Mouse (Mus musculus): ENCODE data around the gene Atp2a1. TPM values are rescaled to one million over a fixed set of nuclear protein-coding genes. Genes with fewer than 3 reads are reported as not detected.

Atp2a1 gene
- polyA plus RNA-seq, 2 experiments, result 0.16 TPM; not detected in 1

- Histone ChIP-seq H3K4me2 (ENCODE audit: low read depth) (peak within 1 kb of the TSS; percentile 63), H3K27me3 (ENCODE audit: control insufficient read depth, insufficient read depth, low read length) (no peaks in the 10 kb centered on the region), H3K9ac (replicated peaks) (peak within 1 kb of the TSS; percentile 77), H3K36me3 (replicated peaks; ENCODE audit: control insufficient read depth, insufficient read depth, low read depth) (peaks cover 12% of the 10 kb centered on the region), H3K27ac (peak within 1 kb of the TSS; percentile 69), H3K4me3 (ENCODE audit: insufficient read depth in 1 of 2, low read depth in 2 of 2, low read length in 2 of 2) (peak within 1 kb of the TSS; percentile 63 to 95), H3K4me1 (replicated peaks; ENCODE audit: control insufficient read depth in 2 of 2, insufficient read depth in 2 of 2, low read length in 1 of 2) (peaks cover 10 to 12% of the 10 kb centered on the region in 2 experiments; a peak in 3 of 4 replicates), H3K9me3 (ENCODE audit: control insufficient read depth, low read length) (no peaks in the 10 kb centered on the region)
- ATAC-seq (ENCODE audit: insufficient read depth), result peak; percentile 83
- peak; percentile 82 to 89 (median 85) for DNase-seq (ENCODE audit: low read depth in 3 of 3, low spot score in 3 of 3)
- TF ChIP-seq EP300 (IDR thresholded peaks at IDR 0.05; ENCODE audit: low read depth) (no peak), CTCF (IDR thresholded peaks at IDR 0.05; ENCODE audit: low read depth) (peak; percentile 58)
- under 1% methylated on average over 32 of the region's 32 CpGs for WGBS (ENCODE audit: insufficient replicate concordance)
Observed at GRCm38 (mm10) chr7:126487052-126487483, 24.2 kb upstream of the Atp2a1 start, which contains the start of gene Tufm. Tufm (plus strand) TSS chr7:126487361.

GRCm38 (mm10) chr7:126482392-126482871 is 19.5 kb upstream of the Atp2a1 start:
- Histone ChIP-seq H3K9me3 (ENCODE audit: control insufficient read depth, low read length) (no peaks in the 10 kb centered on the region), H3K4me2 (ENCODE audit: low read depth) (peak overlapping the region; percentile 72), H3K27ac (no peak overlapping the region; the same call in 1 of the 2 replicates), H3K4me3 (ENCODE audit: insufficient read depth in 1 of 2, low read depth in 2 of 2, low read length in 2 of 2) (peak overlapping the region; percentile 15 to 30), H3K9ac (replicated peaks) (no peak overlapping the region), H3K36me3 (replicated peaks; ENCODE audit: control insufficient read depth, insufficient read depth, low read depth) (no peaks in the 10 kb centered on the region), H3K27me3 (ENCODE audit: control insufficient read depth, insufficient read depth, low read length) (no peaks in the 10 kb centered on the region), H3K4me1 (replicated peaks; ENCODE audit: control insufficient read depth in 2 of 2, insufficient read depth in 2 of 2, low read length in 1 of 2) (peaks cover 5 to 8% of the 10 kb centered on the region in 2 experiments; a peak in 3 of 4 replicates)
- WGBS (ENCODE audit: insufficient replicate concordance), result under 1% methylated on average over 23 of the region's 23 CpGs
- ATAC-seq (ENCODE audit: insufficient read depth) (peak; percentile 76), DNase-seq (ENCODE audit: low read depth in 3 of 3, low spot score in 3 of 3) (peak; percentile 67 to 70 (median 68))
- peak; percentile 33; the same call in 1 of the 2 replicates for TF ChIP-seq CTCF (IDR thresholded peaks at IDR 0.05; ENCODE audit: low read depth)
- no peak for TF ChIP-seq EP300 (IDR thresholded peaks at IDR 0.05; ENCODE audit: low read depth)

GRCm38 (mm10) chr7:126481699-126482098 is 18.8 kb upstream of the Atp2a1 start:
- Histone ChIP-seq H3K9me3 (ENCODE audit: control insufficient read depth, low read length) (no peaks in the 10 kb centered on the region), H3K4me3 (ENCODE audit: insufficient read depth in 1 of 2, low read depth in 2 of 2, low read length in 2 of 2) (no peak overlapping the region), H3K27ac (no peak overlapping the region), H3K9ac (replicated peaks) (no peak overlapping the region), H3K4me1 (replicated peaks; ENCODE audit: control insufficient read depth in 2 of 2, insufficient read depth in 2 of 2, low read length in 1 of 2) (peaks cover 5 to 8% of the 10 kb centered on the region in 2 experiments; a peak in 3 of 4 replicates), H3K36me3 (replicated peaks; ENCODE audit: control insufficient read depth, insufficient read depth, low read depth) (no peaks in the 10 kb centered on the region), H3K4me2 (ENCODE audit: low read depth) (peak overlapping the region; percentile 72), H3K27me3 (ENCODE audit: control insufficient read depth, insufficient read depth, low read length) (no peaks in the 10 kb centered on the region)
- TF ChIP-seq CTCF (IDR thresholded peaks at IDR 0.05; ENCODE audit: low read depth), result peak; percentile 74
- no peak for TF ChIP-seq EP300 (IDR thresholded peaks at IDR 0.05; ENCODE audit: low read depth)
- WGBS (ENCODE audit: insufficient replicate concordance), result 17% methylated on average over 5 of the region's 5 CpGs
- ATAC-seq (ENCODE audit: insufficient read depth) (no peak), DNase-seq (ENCODE audit: low read depth in 3 of 3, low spot score in 3 of 3) (no peak)

DNA sequence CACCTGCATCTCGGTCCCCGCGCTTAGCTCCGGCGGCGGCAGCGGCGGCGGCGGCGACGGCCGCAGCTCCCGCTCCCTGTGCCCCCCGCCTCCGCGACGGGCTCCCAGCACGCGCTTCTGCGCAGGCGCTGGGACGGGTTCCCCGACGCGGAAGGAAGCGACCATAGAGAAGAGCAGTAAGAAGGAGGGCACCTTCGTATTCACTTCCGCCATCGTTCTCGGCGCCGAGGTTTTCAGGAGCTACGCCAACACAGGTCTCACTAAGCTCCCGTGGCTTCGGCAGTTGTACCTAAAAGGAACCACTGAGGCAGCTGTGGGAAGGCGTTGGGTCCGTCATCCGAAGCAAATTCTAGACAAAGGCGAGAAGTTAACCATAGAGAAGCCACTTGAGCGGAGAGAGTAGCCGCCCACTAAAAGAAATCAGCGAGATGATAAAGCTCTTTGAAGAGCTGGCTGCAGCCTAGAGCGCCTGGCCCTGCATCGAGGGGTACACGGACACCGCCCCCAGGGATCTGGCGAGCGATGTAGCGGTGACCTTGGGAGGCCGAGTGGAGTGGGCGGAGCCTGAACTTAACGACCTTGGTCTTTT is 12.2 kb upstream of the Atp2a1 start, which contains the start of gene Sh2b1:
Sh2b1 (minus strand) TSS at position 432 of the 589 bp plus-strand sequence.
- DNase-seq (ENCODE audit: low read depth in 3 of 3, low spot score in 3 of 3), result peak; percentile 75 to 82 (median 75)
- ATAC-seq (ENCODE audit: insufficient read depth), result peak; percentile 90
- H3K27me3 ChIP-seq (ENCODE audit: control insufficient read depth, insufficient read depth, low read length), result no peaks in the 10 kb centered on the region
- peak within 1 kb of the TSS; percentile 94 for H3K9ac ChIP-seq (replicated peaks)
- peak within 1 kb of the TSS; percentile 92 for H3K4me2 ChIP-seq (ENCODE audit: low read depth)
- H3K4me1 ChIP-seq (replicated peaks; ENCODE audit: control insufficient read depth in 2 of 2, insufficient read depth in 2 of 2, low read length in 1 of 2), result peaks cover 4 to 13% of the 10 kb centered on the region in 2 experiments
- WGBS (ENCODE audit: insufficient replicate concordance), result under 1% methylated on average over 53 of the region's 53 CpGs
- peak within 1 kb of the TSS; percentile 88 to 100 for H3K4me3 ChIP-seq (ENCODE audit: insufficient read depth in 1 of 2, low read depth in 2 of 2, low read length in 2 of 2)
- H3K9me3 ChIP-seq (ENCODE audit: control insufficient read depth, low read length), result no peaks in the 10 kb centered on the region
- H3K36me3 ChIP-seq (replicated peaks; ENCODE audit: control insufficient read depth, insufficient read depth, low read depth), result no peaks in the 10 kb centered on the region; the same call in 1 of the 2 replicates
- 0 out of 2 replicates have a peak, but pooled peaks have one; percentile 6 for TF ChIP-seq EP300 (IDR thresholded peaks at IDR 0.05; ENCODE audit: low read depth)
- TF ChIP-seq CTCF (IDR thresholded peaks at IDR 0.05; ENCODE audit: low read depth), result peak; percentile 60
- H3K27ac ChIP-seq, result peak within 1 kb of the TSS; percentile 41

DNA sequence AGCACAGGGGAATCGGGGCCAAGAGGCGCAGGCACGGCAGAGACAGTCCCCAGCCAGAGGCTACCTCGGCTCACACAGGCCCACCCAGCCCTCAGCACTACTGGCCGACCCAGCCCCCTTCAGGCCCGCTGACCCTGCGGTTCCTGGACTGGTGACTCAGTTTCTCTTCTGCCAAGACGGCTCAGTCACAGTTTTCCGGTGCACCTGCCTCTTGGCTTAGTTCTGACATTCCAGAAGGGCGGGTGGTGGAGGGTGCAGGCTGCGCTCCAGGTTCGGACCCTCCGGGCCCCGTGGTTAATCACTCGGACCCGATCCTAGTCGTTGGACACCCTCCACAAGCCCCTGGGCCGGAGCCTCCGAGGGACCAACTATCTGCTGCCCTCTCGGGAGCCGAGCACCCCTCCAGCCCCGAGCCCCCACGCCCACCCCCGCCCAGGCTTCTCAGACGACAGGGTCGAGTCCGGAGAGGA is 11.6 kb upstream of the Atp2a1 start:
- Histone ChIP-seq H3K27ac (peak overlapping the region; percentile 41), H3K4me2 (ENCODE audit: low read depth) (peak overlapping the region; percentile 92), H3K4me3 (ENCODE audit: insufficient read depth in 1 of 2, low read depth in 2 of 2, low read length in 2 of 2) (peak overlapping the region; percentile 88 to 100), H3K9me3 (ENCODE audit: control insufficient read depth, low read length) (no peaks in the 10 kb centered on the region), H3K4me1 (replicated peaks; ENCODE audit: control insufficient read depth in 2 of 2, insufficient read depth in 2 of 2, low read length in 1 of 2) (peaks cover 4 to 15% of the 10 kb centered on the region in 2 experiments), H3K27me3 (ENCODE audit: control insufficient read depth, insufficient read depth, low read length) (no peaks in the 10 kb centered on the region), H3K36me3 (replicated peaks; ENCODE audit: control insufficient read depth, insufficient read depth, low read depth) (no peaks in the 10 kb centered on the region; the same call in 1 of the 2 replicates), H3K9ac (replicated peaks) (peak overlapping the region; percentile 94)
- peak; percentile 17; the same call in 1 of the 2 replicates for ATAC-seq (ENCODE audit: insufficient read depth)
- WGBS (ENCODE audit: insufficient replicate concordance), result 1% methylated on average over 27 of the region's 27 CpGs
- TF ChIP-seq CTCF (IDR thresholded peaks at IDR 0.05; ENCODE audit: low read depth) (no peak), EP300 (IDR thresholded peaks at IDR 0.05; ENCODE audit: low read depth) (no peak)
- no peak for DNase-seq (ENCODE audit: low read depth in 3 of 3, low spot score in 3 of 3)
